Mouse (Mus musculus) left cerebral cortex, postnatal 36 days (tissue): ENCODE measurements around the gene Ddah1. TPM values are rescaled to one million over a fixed set of nuclear protein-coding genes. Genes with fewer than 3 reads are reported as not detected.
"Not testable (repeated sequence)": the region's sequence is repeated elsewhere in the genome, so short reads cannot be mapped to it uniquely, and the experiment has no call there.

Experiments
- DNase-seq, 2 experiments: peaks; one replicate each; pipeline ENCODE4 v3.0.0; 2021 to 2022; ENCODE audit warnings: low spot score in 2 of 2, mixed read lengths in 1 of 2
- intact Hi-C: fragments of 180-260 bp; cut with DNase I; formaldehyde crosslinking; loops from one replicate; pipeline ENCODE4 v1.15.1; 2025
- total RNA-seq, 2 experiments: library from RNA; stranded (reverse); gene quantifications; 2 replicates each; pipeline ENCODE4 v1.2.3; 2021

Gene Ddah1
- total RNA-seq, 2 experiments from 2014 or later = 60.0 to 64.4 TPM

GRCm38 (mm10) chr3:145846255-145846654 lies 87.8 kb downstream of the Ddah1 start:
- no peak for DNase-seq
- intact Hi-C loops = no loop called here

GRCm38 (mm10) chr3:145852041-145852440 lies 93.6 kb downstream of the Ddah1 start:
- intact Hi-C loops = no loop called here
- DNase-seq = no peak

- DNase-seq = no peak
- intact Hi-C loops = no loop called here
Measured at GRCm38 (mm10) chr3:145852800-145853199, 94.3 kb downstream of the Ddah1 start.

- DNase-seq = no peak
- intact Hi-C loops = no loop called here
Measured at GRCm38 (mm10) chr3:145853713-145854112, 95.2 kb downstream of the Ddah1 start.

GRCm38 (mm10) chr3:145854427-145854826 lies 96.0 kb downstream of the Ddah1 start:
- no peak for DNase-seq
- intact Hi-C loops = no loop called here

- DNase-seq = no peak
- intact Hi-C loops = loop anchor here (5.0 kb wide), 1 partner anchor 47 kb away; no protein-coding TSS in a partner anchor
Measured at GRCm38 (mm10) chr3:145855299-145855698, 96.8 kb downstream of the Ddah1 start.

GRCm38 (mm10) chr3:145858388-145858787 lies 99.9 kb downstream of the Ddah1 start:
- no peak for DNase-seq
- intact Hi-C loops = loop anchor here (5.0 kb wide), 1 partner anchor 44 kb away; no protein-coding TSS in a partner anchor

GRCm38 (mm10) chr3:145862521-145862920 lies 104.0 kb downstream of the Ddah1 start:
- intact Hi-C loops = no loop called here
- DNase-seq = no peak

GRCm38 (mm10) chr3:145864033-145864712 lies 105.7 kb downstream of the Ddah1 start:
- no peak for DNase-seq
- intact Hi-C loops = no loop called here

GRCm38 (mm10) chr3:145864713-145865233 lies 106.3 kb downstream of the Ddah1 start:
- DNase-seq = no peak
- intact Hi-C loops = no loop called here

- no peak for DNase-seq
- intact Hi-C loops = no loop called here
Measured at GRCm38 (mm10) chr3:145872680-145873079, 114.2 kb downstream of the Ddah1 start.

- intact Hi-C loops = no loop called here
- no peak for DNase-seq
Measured at GRCm38 (mm10) chr3:145873271-145873670, 114.8 kb downstream of the Ddah1 start.

GRCm38 (mm10) chr3:145874126-145874525 lies 115.7 kb downstream of the Ddah1 start:
- no peak for DNase-seq
- intact Hi-C loops = no loop called here

- intact Hi-C loops = no loop called here
- DNase-seq = no peak
Measured at GRCm38 (mm10) chr3:145876120-145876519, 117.6 kb downstream of the Ddah1 start.

- DNase-seq, intact Hi-C loops: not testable (repeated sequence)
Measured at GRCm38 (mm10) chr3:145878867-145879266, 120.4 kb downstream of the Ddah1 start.

- intact Hi-C loops = no loop called here
- no peak for DNase-seq
Measured at GRCm38 (mm10) chr3:145880335-145880734, 121.9 kb downstream of the Ddah1 start.

- no peak for DNase-seq
- intact Hi-C loops = no loop called here
Measured at GRCm38 (mm10) chr3:145882076-145882874, 123.8 kb downstream of the Ddah1 start.

- intact Hi-C loops = no loop called here
- DNase-seq = no peak
Measured at GRCm38 (mm10) chr3:145883233-145883632, 124.8 kb downstream of the Ddah1 start.

GRCm38 (mm10) chr3:145885376-145885775 lies 126.9 kb downstream of the Ddah1 start:
- DNase-seq = peak in 1 of 2 experiments; percentile 10
- intact Hi-C loops = no loop called here

GRCm38 (mm10) chr3:145885851-145886464 lies 127.5 kb downstream of the Ddah1 start:
- DNase-seq = no peak
- intact Hi-C loops = no loop called here
